Mouse (Mus musculus) large intestine, adult 2 months (tissue): ENCODE results near the gene Arpc2. TPM values are rescaled to one million over a fixed set of nuclear protein-coding genes. Genes with fewer than 3 reads are reported as not detected.

Experiments
- DNase-seq: peaks from one replicate; pipeline ENCODE4 v3.0.0-alpha.2; 2012; ENCODE audit warnings: low read depth, low spot score
- WGBS: fragments of 180-500 bp; shearing (Covaris S2); methylation state at CpG from one replicate; pipeline ENCODE4 v1.1.7; 2018; 5-methylcytosine and 5-hydroxymethylcytosine counted together
- polyA plus RNA-seq: library from polyadenylated mRNA; depleted of rRNA; stranded (reverse); fragments of >200 nt; gene quantifications from 2 replicates; pipeline ENCODE4 v1.2.3, GENCODE M21; 2012

Gene Arpc2
- polyA plus RNA-seq, 1 experiment: 188 TPM

GRCm38 (mm10) chr1:74295456-74296171 is 59.7 kb downstream of the Arpc2 start:
- 5% methylated on average over 9 of the region's 9 CpGs for WGBS
- no peak for DNase-seq

DNA sequence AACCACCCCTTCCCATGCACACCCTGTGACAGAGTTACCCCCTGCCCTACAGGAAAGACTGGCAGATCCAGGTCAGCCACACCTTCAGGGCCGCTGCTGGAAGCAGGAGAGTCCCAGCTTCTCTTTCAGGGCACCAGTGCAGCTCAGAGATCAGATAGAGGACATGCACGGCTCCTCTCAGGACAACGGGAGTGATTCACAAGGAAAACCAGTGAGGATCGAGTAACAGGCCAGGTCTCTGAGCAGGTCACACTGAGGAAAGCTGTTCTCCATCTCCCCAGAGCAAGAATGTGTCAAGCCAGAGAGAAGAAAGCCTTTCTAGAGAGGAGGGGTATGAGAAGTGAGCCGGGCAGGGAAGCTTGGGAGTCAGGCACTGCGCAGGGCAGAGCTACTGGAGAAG is 60.6 kb downstream of the Arpc2 start:
- no peak for DNase-seq
- 17% methylated on average over 6 of the region's 6 CpGs for WGBS

DNA sequence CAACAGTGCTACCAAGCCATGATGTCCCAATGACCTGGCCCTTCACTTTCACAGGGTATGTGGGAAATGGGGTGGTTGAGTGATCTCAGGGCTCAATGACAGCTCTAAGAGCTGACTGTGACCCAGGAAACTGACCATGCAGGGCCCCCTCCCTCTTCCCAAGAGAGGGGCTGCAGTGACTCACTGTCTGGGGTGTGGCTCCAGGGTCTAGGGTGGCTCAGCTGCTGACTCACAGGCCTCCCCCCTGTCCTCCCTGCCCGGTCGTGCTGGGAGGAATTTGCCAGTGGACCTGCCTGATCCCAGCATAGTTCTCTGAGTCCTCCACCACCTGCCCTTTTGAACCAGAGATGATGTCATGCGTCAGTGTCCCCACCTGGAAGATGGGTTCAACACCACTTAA is 61.4 kb downstream of the Arpc2 start:
- DNase-seq: no peak
- 23% methylated on average over 3 of the region's 3 CpGs for WGBS

DNA sequence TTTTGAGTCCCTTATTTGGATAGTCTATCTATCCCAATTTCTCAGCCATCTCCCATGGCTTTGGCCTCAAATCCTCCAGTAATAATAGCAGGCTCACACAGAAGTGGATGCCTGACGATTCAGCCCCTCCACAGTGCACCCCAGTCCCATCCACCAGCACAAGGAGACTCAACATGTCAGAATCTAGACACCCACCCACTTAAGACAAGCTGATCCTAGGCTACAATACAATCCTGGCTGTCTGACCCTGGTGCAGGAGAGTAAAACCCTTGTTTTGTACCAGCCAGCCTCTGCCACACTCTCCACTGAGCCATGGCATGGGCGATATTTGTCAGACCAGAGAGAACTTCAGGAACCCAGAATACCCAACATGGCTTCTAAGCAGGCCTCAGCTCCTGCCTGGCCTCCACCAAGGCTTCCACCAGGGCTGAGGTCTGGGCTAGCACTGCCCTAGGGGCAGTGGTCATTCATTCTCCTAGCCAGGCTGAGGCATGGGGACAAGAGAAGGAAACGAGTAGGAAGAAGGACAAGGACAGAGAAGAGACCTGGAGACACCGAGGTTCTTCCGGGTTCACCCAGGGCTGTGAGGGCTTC is 62.4 kb downstream of the Arpc2 start:
- 43% methylated on average over 5 of the region's 5 CpGs for WGBS
- DNase-seq: no peak

DNA sequence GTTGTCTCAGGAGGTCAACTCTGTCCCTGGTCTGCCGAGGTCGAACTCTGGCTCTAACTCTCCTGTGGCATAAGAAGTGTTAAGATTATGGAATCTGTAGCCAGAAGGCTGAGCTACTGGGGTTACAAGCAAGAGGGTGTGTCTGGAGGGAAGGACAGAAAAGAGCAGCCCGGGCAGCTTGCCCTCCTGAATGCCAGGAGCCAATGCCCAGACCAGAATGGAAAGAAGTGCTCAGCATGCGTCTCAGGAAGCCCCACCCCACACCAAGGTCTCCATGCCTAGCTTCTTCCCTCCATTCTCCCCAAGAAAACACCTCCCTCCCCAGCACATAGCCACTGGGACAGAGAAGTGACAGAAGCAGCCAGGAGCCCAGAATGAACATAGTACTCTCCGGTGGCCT is 63.1 kb downstream of the Arpc2 start:
- WGBS: 15% methylated on average over 5 of the region's 5 CpGs
- DNase-seq: no peak

- no peak for DNase-seq
- WGBS: 38% methylated on average over 6 of the region's 6 CpGs
These were observed 64.6 kb downstream of the Arpc2 start for GRCm38 (mm10) chr1:74300347-74301110.

GRCm38 (mm10) chr1:74302229-74302628 is 66.3 kb downstream of the Arpc2 start:
- DNase-seq: no peak
- 62% methylated on average over 7 of the region's 7 CpGs for WGBS

GRCm38 (mm10) chr1:74302835-74303234 is 67.0 kb downstream of the Arpc2 start:
- 15% methylated on average over 2 of the region's 2 CpGs for WGBS
- DNase-seq: no peak

- no peak for DNase-seq
- under 1% methylated on average over 56 of the region's 56 CpGs for WGBS
These were observed 67.8 kb downstream of the Arpc2 start for GRCm38 (mm10) chr1:74303509-74304338.

- no peak for DNase-seq
- WGBS: 3% methylated on average over 12 of the region's 12 CpGs
These were observed 68.5 kb downstream of the Arpc2 start for GRCm38 (mm10) chr1:74304339-74304790.

GRCm38 (mm10) chr1:74304946-74305345 is 69.1 kb downstream of the Arpc2 start:
- 59% methylated on average over 4 of the region's 4 CpGs for WGBS
- no peak for DNase-seq

DNA sequence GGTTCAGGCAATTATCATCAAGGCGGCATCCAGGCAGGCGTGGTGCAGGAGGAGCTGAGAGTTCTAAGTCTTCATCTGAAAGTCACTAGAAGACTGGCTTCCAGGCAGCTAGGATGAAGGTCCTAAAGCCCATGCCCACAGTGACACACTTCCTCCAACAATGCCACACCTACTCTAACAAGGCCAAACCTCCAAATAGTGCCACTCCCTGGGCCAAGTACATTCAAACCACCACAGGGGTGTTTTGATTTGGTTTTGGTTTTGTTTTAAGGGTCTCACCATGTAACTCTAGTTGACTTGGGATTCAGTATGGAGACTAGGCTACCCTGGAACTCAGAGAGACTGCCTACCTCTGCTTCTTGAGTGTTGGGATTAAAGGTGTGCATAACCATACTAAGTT is 69.6 kb downstream of the Arpc2 start, which contains the start of gene Tmbim1:
Gene Tmbim1 (minus strand): TSS at position 101 of the 400 bp plus-strand sequence.
- 42% methylated on average over 2 of the region's 2 CpGs for WGBS
- DNase-seq: no peak

DNA sequence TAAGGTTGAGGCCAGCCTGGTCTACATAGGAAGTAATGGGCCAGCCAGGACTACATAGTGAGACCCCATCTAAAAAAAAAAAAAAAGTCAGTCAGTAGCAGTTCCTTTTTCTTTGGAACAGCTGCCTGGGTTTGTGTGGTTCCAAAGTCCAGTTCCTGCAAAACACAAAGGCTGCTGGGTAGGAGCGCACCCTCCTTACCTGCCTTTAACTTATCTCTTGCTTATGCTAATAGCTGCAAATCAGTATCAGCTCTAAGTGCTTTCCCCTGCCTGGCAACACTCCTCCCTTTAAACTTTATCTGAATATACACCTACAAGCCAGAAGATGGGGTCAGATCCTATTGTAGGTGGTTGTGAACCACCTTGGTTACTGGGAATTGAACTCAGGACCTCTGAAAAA is 71.3 kb downstream of the Arpc2 start:
- DNase-seq: no peak
- WGBS: 33% methylated on average over 1 of the region's 1 CpGs

DNA sequence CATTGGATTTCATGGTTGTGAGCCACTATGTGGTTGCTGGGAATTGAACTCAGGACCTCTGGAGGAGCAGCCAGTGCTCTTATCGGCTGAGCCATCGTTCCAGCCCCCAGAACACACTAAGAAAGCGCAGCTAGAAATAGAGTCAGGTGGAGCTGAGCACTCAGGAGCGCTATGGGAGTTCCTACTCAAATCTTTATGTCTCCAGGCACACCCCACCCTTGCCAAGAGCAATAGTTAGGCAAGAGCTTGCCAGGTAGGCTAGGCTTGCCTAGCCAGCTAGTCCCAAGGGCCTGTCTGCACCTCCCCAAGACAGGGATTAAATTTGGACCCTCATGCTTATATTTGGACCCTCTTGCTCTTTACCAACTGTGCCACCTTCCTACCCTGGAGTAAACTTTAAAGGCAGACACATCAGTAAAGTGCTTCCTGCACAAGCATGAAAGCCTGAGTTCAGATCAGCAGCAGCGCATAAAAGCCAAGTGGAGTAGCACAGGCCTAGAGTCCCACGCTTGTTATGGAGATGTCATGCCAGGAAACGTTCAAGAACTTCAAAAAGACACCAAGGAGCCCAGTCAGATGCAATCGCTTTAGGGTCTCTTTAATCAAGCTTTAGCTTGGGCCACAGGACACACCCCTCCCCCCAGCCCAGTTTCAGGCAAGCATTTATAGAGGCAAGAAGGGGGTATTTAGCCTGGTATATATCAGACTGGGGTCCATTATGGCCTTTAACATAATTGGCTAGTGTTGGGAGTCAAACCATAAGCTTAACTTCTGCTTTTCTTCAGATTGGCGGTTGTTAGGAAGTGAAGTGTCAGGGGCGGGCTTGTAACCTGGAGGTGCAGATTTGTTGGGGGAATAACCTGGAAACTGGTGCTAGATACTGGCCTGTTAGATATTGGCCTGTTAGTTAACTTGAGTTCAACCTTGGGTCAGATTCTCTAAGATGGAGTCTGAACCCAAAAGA is 72.4 kb downstream of the Arpc2 start:
- DNase-seq: no peak

DNA sequence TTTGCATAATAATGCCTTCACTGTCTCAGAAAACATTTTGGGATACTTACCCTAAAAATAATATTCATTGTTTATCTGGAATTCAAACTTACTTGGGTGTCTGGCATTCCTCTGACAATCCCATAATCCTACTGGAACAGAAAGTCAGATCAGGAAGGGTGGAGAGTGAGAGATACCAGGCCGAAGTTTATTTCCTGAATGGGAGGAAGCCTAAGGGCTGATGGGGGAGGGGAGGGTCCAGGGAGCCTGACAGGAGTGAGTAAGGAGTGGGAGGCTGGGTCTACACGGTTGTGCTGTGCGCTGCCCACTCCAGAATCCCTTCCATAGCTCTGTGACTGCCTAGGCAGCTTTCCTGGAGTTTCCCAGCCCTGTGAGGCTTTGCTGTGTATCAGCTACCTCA is 73.9 kb downstream of the Arpc2 start:
- no peak for DNase-seq
- WGBS: 32% methylated on average over 3 of the region's 3 CpGs

More for the DNA sequence above, 72.4 kb downstream of the Arpc2 start:
- 69% methylated on average over 10 of the region's 10 CpGs for WGBS

GRCm38 (mm10) chr1:74313049-74313692 is 77.3 kb downstream of the Arpc2 start:
- under 1% methylated on average over 3 of the region's 3 CpGs for WGBS
- no peak for DNase-seq

DNA sequence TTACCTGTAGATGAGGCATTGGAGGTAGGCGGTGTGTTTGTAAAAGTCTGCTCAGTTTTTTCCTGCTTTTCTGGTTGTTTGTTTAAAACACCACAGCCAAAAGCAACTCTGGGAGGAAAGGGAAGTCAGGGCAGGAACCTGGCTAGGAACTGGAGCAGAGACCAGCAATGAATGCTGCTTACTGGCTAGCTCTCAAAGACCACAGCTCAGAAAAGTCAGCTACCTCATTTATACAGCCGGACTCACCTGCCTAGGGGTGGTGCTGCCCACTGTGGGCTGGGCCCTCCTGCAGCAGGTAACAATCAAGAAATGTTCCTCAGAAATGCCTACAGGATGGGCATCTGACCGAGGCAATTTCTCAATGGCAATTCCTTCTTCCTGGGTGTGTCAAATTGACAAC is 78.9 kb downstream of the Arpc2 start:
- 60% methylated on average over 3 of the region's 3 CpGs for WGBS

DNA sequence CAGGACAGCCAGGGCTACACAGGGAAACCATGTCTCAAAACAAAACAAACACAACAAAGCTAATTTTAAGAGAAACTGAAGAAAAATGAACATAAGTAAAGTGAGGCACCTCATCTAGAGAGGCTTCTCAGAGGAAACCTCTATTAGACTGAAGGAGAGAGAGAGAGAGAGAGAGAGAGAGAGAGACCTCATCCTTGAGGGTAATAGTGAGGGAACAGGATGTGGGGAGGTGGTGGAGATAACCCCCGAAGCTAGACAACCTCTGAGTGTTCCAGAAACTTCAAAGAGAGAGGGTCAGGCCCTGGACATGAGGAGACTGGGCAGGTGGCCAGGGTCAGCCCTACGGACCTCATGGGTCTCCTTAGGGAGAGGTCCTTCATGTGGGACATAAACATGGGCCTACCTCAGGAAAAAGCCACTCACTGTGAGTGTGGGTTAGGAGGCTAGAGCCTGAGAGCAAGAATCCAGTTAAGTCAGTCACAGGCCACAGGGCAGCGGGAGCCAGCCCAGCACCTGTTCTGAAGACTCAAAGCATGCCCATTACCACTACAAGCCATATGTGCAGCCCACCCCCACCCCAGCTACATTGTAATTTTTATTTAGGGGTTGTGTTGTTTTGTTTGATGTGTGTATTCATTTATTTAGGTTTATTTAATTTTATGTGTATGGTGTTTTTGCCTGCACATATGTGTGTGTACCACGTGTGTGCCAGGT is 80.4 kb downstream of the Arpc2 start:
- 84% methylated on average over 4 of the region's 4 CpGs for WGBS
- no peak for DNase-seq

More for the DNA sequence above, 78.9 kb downstream of the Arpc2 start:
- DNase-seq: no peak
